Mouse (Mus musculus) spleen, postnatal 10 days (tissue): ENCODE results near the gene Cacna1g.
A peak's percentile ranks its signal among the peaks of the same experiment; 100 is the strongest.

ENCODE experiments used
- DNase-seq, 2 experiments: peaks; one replicate each; pipeline ENCODE4 v3.0.0; 2021 to 2022; ENCODE audit warnings: low spot score in 2 of 2

The Cacna1g gene

DNA sequence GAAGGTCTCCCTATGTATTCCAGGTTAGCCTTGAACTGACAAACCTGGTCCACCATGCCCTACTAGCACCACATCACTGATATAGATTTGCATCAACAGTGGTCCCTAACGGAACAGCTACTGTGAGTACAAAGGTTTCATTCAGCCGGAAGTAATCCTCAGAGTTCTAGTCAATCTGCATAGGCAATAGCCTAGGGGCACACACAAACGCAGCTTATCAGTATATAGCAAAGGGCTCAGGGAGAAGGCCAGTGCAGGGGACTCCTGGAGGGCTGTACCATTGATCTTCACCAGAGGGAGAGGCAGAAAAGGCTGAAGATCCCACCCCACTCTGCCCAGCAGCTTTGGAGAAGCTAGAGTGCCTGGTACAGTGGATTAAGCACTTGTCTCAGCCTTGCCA, 27.0 kb downstream of the Cacna1g start:
- no peak for DNase-seq

DNA sequence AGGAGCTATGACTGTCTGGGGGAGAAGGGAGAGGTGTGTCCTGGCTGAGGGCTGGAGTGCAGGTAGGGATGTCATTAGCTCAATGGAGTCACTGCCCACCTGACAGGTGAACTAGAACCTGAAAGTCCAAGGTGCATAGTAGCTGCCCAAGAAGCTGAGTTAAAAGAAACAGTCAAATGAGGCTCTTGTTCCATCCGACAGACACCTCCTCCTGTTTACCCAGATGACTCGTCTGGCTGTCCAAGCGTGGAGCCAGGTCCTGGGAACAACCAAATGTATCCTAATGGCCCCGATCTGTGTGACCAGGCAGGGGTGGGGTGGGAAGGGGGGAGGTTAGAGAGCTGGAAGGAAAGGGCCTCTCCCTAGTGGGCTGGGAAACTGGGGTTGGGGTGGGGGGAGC, 28.7 kb downstream of the Cacna1g start:
- no peak for DNase-seq

DNA sequence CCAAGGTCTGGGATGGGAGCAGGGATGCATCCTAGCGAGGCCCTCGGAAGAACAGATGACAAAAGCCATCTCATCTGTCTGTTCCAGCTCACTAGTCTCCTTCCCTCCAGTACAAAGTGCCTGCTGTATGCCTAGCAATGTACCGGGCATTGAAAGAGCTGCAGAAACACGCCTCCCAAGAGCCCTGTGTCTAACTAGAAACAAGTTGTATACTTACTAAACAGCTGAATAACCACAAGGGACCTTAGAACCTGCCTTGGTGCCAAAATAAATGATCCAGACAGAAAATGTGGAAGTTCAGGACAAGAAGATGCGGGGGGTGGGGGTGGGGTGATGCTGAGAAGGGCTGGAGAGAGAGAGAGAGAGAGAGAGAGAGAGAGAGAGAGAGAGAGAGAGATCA, 29.2 kb downstream of the Cacna1g start:
- DNase-seq, result no peak

DNA sequence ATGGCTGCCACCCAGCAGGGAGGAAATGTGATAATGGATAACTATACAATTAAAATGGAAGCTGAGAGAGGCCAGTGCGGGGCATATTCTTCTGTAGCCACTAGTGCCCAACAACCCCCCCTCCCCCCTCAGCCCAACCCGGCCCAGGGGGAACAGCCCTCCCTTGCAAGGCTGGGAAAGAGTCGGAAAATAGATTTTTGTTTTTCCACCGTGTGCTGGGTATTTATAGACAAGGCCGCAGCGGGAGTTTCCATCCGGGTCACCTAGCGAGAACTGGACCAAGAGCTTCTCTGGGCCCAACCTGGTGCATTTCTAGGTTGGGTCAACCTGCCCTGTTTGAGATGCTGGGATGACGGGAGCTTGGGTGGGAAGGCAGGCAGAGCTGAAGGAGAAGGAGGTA, 32.2 kb downstream of the Cacna1g start:
- no peak for DNase-seq

DNA sequence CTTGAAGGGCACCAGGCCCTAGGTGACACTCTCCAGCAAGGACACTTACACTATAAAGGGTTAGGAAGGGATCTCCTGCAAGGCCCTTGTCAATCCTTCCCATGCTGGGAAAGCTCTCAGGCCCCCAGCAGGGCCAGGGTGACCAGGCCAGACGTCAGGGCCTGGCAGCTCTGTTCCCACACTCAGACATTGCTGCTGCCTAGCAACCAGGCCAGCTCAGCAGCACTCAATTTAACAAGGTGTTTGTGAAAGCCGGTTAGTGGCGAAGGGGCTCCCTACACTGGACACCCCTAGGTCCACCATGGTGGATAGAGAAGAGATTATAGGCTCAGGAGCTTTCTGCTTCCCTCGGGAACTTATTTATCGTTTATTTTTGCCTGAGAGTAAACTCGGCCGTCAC, 32.9 kb downstream of the Cacna1g start:
- DNase-seq, result no peak

DNA sequence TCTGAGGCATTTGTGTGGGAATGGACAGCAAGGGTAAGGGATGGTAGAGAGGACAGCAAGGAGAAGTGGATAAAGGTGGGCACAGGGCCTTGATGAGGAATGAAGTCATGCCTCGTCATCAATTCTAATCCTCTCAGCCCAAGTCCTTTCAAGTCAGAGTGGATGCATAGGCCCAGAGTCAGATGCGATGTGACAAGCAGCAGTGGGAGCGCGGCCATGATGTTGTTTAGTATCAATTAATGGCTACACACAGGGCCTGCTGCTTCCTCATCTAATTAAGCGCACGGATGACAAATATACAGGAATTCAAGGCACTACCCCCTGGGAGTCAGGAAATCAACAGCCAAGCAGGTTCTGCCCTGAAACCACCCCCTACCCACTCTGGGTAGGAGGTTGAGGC, 33.6 kb downstream of the Cacna1g start:
- no peak for DNase-seq

DNA sequence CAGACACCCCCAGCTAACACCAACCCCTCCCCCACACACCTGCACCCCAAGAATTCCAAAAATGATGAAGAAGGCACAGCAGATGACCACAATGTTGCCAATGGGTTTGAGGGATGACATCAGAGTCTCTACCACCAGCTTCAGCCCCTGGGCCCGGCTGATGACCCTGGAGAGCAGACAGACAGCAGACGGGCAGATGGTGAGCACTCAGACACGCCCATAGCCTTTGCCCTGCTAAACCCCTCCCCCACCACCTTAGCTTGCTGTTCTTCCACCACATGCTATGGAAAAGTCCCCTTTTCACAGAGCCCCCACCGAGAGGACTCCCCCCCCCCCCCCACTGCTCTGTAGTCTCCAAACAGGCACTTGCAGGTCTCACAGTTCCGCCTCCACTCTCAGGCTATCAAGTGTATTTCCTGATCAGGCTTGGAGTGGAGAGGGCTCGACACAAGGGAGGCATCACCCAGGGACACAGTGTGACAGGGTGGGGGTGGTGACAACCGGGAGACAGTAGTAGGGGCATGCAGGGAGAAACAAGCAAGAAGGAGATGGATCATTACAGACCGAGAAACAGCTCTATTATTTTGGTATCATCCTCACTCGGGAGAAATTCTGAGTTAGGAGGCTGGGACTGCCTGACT, 44.9 kb downstream of the Cacna1g start:
- DNase-seq, result no peak

DNA sequence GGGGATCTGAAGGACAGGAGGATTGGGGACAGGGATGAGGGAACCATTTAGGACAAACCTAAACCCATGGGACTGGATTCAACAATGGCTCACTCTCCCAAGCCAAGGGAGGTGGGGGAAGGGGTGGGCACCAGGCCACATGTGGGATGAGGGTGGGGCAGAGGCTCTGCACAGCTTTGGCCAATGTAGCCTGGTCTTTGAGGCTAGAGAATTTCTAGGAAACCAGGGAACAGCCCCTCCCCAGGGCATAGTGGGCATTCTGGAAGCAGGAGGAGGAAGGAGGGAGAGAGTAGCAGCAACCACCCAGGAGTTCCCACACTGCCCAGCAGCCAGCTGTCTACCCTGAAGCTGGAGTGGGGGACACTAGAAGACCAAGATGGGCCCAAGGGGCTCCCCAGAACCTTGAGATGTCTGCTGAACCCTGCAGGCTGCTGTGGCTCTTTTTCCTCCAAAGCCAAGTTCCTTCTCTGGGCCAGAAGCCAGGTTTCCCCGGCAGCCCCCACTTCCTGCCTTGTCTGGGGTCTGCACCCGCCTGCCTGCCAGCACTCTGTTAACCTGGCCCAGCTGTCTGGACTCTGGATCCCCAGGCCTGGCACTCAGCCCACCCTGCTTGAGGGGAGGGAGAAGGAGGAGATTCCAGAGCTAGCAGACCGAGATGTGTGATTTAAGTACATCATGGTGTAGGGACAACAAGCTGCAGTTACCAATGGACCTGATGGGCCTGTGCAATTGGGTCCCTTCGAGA, 45.7 kb downstream of the Cacna1g start:
- no peak for DNase-seq

DNA sequence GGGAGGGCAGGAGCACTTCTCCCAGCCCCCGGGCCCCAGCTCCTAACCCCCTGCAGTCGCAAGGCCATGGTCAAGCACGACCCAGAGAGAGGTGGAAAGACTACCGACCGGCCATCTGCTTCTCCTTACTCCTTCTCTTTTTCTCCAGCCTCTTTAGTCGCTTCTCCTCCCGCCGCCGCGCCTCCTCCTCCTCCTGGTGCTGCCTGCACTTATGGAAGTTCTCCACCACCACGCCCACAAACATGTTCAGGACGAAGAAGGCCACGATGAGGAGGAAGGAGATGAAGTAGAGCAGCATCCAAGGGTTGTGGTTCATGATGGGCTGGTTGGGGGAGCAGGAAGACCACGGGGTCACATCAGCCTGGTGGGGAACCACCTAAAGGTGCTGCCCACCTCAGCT, 48.3 kb downstream of the Cacna1g start:
- DNase-seq, result no peak

DNA sequence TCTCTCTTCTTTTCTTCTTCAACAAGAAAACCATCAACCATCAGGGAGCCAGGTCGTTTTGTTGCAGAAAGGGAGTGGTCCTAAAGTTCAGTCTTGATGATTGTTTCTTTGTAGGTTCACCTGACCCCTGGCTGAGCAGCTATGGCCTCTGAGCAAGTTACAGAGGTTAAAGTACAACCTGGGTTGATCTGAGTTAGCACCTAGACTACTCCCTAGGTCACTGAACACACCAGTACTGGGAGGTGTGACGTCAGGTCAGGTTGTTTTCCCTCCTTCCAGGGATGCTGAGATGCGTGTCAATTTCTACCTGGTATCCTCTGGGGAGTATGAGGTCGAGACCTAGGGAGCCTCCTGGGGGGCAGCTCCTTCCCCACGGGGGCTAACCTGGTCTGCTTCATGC, 48.8 kb downstream of the Cacna1g start:
- DNase-seq, result no peak

DNA sequence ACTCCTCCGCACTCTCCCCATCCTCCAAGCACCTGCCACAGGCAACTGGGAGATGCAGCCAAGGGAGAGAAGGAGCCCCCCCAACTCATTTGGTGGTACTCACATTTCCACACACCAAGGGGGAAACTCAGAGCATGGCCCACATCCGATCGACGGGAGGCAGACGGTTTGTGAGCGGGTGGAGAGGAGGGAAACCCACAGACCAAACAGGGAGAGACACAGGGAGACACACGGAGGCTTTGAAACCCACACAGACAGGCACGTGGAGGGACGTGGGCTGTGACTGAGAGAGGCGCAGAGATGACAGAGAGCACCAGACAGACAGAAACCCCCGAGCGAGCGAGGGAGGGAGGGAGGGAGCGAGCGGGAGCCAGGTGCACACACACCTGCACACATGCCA, 49.6 kb downstream of the Cacna1g start:
- DNase-seq, result no peak

DNA sequence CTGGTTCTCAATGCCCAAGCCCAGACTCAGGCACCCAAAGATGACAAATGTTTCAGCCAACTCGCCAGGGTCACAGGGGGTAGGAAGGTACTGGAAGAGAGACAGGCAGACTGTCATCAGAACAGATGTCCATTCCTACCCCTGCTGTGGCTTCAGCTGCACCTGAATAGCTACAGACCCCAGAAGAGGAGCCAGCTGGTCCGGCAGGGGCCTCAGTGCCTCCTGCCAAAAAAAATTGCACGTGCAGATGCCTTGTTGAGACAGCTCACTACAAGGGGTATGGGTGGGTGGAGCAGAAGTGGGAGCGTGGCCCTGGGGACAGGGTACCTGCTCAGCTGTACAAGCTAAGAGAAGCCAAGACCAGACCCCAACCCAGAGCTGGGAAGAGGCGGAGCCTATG, 50.1 kb downstream of the Cacna1g start:
- DNase-seq, result no peak

DNA sequence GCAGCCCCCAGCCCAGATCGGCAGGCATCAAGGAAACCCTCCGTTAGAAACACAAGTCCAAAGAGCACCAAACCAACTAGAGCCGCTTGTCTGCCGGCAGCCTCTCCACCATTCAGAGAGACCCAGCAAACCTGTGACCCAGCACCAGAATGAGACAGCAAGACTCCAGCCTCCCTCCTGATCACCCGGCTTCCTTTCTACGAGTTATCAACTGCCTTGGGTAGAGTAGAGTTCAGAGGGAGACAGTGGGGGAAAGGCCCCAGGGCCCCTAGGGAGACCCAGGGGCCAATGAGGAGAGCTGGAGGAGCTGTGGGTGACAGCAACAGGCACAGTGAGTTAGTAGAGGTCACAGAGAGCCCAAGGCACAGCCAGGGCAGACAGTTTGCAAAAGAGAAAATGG, 53.0 kb downstream of the Cacna1g start:
- DNase-seq, result no peak

DNA sequence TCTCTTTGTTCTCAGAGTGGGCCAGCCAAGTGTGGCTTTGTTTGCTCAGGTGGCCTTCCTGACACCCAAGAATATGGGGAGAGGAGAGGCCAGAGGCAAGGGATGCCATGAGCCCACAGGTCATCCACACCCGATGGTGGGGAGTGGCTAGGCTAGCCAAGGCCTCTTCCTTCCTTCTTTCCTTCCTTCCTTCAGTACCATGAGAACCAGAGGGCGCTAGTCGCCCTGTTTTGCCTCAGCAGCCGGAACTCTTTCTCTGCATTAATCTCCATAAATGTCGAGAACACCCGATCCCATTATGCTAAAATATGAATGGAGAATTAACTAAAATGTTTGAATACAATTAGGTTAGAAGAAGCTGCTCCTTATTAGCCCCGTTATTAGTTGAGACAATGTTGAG, 53.7 kb downstream of the Cacna1g start:
- no peak for DNase-seq

DNA sequence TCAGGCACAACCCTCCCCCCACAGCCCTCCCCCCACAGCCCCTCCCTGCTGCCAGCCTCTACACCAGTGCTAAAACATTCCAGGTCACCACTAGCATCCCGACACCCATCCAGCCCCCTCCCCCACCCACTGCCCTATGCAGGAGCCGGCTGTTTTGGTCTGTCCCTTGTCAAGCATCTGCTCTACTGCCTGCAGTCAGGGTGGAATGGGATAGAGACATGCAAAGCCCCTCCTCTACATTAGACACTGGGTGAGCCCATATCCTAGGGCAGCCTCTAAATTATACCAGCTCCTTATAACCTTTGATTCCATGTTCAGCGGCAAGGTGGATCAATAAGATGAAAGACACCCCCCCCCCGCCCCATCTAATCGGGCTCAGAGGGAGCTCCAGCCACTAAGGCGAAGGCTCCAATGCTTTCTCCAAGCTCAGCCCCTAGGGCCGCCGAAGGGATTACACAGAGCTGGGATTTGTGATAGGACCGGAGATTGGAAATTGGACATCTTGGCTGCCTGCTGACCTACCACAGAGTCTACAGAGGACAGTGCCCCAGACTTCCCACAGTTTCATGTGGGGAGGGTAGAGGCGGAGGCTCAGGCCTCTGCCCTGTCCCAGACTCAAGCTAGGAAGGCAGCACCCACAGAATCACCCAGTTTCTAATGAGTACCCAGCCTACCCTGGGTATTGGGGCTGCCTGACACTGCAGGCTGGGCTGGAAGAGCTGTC, 54.8 kb downstream of the Cacna1g start:
- no peak for DNase-seq

DNA sequence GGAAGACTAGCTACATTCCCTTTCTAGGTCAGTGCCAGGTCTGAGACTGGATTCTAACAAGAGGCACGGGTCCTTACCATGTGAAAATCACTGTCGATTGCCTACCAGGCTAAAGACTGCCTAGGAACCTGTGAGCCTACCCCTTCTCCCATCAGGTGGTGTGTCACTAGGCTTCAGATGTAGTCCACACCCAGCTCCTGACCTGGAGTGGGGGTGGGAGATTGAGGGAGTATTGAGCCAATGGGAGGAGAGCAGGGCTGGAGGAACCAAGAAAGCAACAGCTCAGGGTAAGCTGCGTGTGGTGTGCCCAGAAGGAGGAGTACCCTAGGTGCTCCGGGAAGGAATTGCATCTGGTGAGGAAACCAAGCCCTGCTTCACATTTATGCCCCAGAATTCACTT, 60.0 kb downstream of the Cacna1g start:
- DNase-seq, result no peak

DNA sequence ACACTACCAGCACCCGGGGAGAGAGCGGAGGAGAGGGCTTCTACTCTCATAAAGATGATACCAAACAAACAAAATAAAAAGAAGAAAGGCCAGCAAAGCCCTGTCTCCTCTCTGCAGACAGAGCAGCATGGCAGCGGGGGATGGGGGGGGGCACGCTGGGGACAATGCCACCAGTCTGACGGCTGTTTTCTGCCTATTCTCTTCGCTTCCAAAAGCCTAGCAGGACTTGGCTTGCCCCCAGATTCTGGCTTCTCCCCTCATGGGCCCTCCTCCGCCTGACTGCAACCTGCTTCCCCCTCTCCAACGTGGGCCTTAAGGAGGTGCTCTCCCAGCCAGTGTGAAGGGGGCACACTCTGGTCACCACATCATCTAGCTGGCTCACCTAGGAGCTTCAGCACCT, 60.5 kb downstream of the Cacna1g start:
- no peak for DNase-seq

DNA sequence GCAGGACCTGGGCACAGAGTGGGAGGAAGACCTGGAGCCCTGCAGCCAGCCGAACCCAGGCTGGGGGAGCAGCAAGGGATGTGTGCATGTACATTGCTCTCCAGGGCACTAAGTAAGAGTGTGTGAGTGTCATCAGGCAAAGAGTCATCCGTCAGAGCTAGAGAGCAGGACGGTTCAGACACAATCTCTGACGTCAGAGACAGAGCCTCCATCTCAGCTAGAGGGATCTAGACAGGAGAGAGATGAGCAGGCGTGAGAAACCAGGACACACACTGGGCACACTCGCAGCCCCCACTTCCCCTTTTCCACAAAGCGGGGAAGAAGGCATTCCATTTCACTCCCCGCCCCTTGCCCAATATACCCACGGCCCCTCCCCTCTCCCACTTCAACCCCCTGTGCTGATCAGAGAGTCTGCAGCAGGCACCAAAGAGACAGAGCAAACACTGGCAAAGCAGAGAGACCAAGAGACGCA, 61.0 kb downstream of the Cacna1g start:
- no peak for DNase-seq

DNA sequence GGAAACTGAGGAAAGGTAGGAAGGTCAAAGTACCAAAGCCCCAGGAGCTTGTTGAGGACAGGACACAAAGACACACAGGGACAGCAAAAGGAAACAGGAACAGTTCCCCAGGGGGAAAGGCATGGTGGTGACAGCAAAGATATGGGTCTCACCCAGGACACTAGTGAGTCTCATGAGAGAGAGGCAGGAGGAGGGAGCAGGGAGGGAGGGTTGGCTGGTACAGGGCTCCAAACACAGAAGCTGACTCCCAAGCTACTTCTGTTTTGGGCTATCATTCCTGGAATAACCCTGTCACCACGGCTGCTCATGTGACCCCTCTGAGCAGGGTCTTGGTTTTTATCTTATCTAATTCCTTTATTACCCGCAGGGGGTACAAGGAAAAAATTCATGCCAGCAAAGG, 61.4 kb downstream of the Cacna1g start:
- DNase-seq, result no peak

DNA sequence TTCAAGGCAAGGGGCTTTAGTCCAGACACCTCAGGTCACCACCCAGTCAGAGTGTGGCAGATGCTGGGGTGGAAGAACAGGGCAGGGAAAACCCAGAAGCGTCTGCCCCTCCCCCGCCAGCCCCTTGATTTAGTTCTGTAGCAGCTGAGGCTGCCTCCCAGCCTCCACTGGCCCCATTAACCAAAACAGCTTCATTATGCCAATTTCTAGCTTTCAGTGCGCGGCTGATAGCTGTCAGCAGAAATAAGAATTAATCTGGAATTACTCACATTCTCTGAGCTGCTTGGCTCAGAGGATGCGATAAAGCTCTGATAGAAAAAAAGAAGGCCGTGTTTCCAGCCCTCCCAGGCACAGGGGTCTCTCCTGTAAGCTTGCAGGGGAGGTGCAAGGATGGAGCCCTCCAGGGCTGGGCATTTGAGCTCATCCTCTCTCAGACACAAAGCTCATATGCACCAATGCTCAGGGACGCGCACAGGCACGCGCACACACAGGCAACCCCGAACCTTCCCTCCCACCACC, 66.1 kb downstream of the Cacna1g start:
- DNase-seq, result no peak

DNA sequence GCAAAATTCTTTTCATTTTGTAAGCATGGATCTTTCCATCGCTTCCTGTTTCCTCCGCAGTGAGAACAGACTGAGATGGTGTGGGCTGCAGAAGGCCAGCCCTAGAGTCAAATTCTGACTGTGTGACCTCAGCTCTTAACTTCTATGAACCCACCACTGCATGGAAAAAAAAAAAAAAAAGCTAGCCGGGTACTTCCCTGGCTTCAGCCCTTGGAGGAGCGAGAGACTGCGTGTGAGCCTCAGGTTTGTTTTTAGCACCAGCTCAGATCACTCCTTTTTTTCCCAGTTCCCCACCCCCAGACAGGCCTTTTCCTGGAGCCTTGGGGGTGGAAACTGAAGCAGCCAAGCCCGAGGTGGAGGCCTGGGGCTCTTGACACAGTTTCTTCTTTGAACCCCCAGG, 68.7 kb downstream of the Cacna1g start:
- DNase-seq, result no peak

DNA sequence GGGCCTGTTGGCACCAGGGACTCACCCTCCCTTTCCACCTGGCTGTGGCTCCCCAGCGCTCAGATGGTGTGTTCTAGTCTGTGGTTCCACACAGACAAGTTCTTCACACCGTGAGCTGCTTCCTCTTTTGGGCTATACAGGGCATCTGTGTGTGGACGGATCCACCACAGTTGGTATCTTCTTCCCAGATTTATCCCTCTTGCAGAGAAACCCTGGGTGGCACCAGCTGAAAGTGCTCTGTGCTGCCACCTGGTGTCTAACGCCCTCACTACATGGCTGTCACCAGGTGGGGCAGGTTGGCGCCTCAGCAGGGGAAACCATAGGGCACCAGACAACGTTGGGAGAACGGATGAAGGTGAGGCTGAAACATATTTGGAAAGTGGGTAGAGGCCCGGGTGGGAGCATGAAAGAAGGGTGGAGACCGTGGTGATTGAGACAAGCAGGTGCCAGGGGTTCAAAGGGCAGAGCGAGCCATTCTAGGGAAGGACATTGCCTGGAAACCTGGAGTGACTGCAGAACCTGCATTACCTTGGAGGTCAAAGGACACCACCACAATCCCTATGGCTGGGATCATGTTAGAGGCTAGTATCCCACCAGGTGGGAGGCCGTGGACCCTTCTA, 69.2 kb downstream of the Cacna1g start:
- peak; percentile 85 to 89 for DNase-seq
